Mouse (Mus musculus): ENCODE measurements around the gene Plcl2.

DNA sequence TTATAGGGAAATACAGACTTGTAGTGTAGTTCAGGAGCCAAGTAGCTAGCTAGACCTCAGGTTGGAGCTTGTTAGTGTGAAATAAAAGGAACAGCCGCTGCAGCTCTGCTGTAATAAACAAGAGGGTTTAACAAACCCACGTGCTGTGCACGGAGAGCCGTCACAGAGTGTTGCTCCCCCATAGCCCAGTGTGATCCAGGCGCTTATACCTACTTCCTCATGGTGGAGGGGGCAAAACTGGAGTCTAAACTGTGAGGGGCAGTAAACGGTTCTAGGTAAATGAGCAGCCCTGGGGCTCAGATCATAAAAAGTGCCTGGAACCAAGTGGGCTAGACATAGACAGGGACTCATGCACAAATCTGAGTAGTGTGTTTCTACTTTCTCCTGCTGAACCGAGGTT, 165.4 kb downstream of the Plcl2 start:
- TF ChIP-seq GATA1 (IDR thresholded peaks at IDR 0.05; ENCODE audit: borderline replicate concordance, low read length): no peak
- no peak for TF ChIP-seq FLI1 (IDR thresholded peaks at IDR 0.05; ENCODE audit: low read length)
